Mouse (Mus musculus) embryonic facial prominence, embryonic 13.5 days (tissue): ENCODE measurements at regions not wholly inside any gene's neighbourhood (a gene's known extent, or its start where the extent isn't known, plus 50 kb on each side); places are given as distances from the start of the nearest gene placed in this dataset.

Experiments
- ATAC-seq: fragments of 200-750 bp; cut with Nextera tagmentation; 2 replicates; pipeline ENCODE4 v1.8.0; 2017; ENCODE audit warnings: low read depth; ENCODE audit not compliant: insufficient number of reproducible peaks, insufficient read depth, low FRiP score, low TSS enrichment
- H3K27ac ChIP-seq: fragments of 300-500 bp; sonication (generic); 2 replicates; pipeline ENCODE4 v1.5.1; 2015; ENCODE audit warnings: moderate library complexity, mild to moderate bottlenecking, inconsistent platforms
- H3K27me3 ChIP-seq: fragments of 300-500 bp; sonication (generic); 2 replicates; pipeline ENCODE4 v1.6.1; 2015; ENCODE audit warnings: mild to moderate bottlenecking, inconsistent platforms
- H3K36me3 ChIP-seq: fragments of 300-500 bp; sonication (generic); 2 replicates; pipeline ENCODE4 v1.6.1; 2015; ENCODE audit warnings: mild to moderate bottlenecking, inconsistent platforms
- H3K4me1 ChIP-seq: fragments of 300-500 bp; sonication (generic); 2 replicates; pipeline ENCODE4 v1.6.1; 2015; ENCODE audit warnings: inconsistent platforms
- H3K4me2 ChIP-seq: fragments of 300-500 bp; sonication (generic); 2 replicates; pipeline ENCODE4 v1.6.1; 2015; ENCODE audit warnings: moderate library complexity, mild to moderate bottlenecking, inconsistent platforms
- H3K4me3 ChIP-seq: fragments of 300-500 bp; sonication (generic); 2 replicates; pipeline ENCODE4 v1.5.1; 2015; ENCODE audit warnings: mild to moderate bottlenecking, inconsistent platforms
- H3K9ac ChIP-seq: fragments of 300-500 bp; sonication (generic); 2 replicates; pipeline ENCODE4 v1.6.1; 2015; ENCODE audit warnings: mild to moderate bottlenecking, inconsistent platforms
- H3K9me3 ChIP-seq: fragments of 300-500 bp; sonication (generic); 2 replicates; pipeline ENCODE4 v1.6.1; 2016; ENCODE audit warnings: inconsistent platforms
- WGBS: fragments of 180-500 bp; shearing (Covaris S2); methylation state at CpG from one replicate; pipeline ENCODE4 v1.1.7; 2015; ENCODE audit warnings: mixed read lengths; 5-methylcytosine and 5-hydroxymethylcytosine counted together

DNA sequence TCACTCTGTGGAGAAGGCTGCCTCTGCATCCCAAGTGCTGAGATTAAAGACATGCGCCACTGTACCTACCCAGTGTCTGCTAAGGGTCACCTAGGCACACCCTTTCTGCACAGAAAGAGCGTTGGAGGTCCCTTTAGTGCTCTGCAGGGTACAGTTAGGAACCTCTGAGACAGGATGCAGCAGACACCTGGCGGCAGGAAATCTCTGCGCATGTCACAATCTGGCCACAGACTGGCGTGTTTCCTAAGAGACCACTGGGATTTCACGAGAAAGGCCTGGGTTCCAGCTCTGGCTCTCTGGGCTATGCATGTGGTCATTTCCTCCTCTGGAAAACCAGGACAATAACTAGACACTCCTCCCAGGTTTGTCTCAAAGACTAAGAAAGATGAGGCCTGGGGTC lies 151.7 kb downstream of the Zfp36l2 start:
- Histone ChIP-seq H3K4me3 (no peak overlapping the region), H3K9ac (no peak overlapping the region), H3K4me1 (peaks cover 47% of the 10 kb centered on the region), H3K27me3 (no peaks in the 10 kb centered on the region), H3K4me2 (no peak overlapping the region), H3K27ac (no peak overlapping the region), H3K9me3 (0 out of 2 replicates have a peak, but pooled peaks cover under 1% of the 10 kb centered on the region), H3K36me3 (no peaks in the 10 kb centered on the region)
- ATAC-seq: no peak
- WGBS: 88% methylated on average over 6 of the region's 6 CpGs

DNA sequence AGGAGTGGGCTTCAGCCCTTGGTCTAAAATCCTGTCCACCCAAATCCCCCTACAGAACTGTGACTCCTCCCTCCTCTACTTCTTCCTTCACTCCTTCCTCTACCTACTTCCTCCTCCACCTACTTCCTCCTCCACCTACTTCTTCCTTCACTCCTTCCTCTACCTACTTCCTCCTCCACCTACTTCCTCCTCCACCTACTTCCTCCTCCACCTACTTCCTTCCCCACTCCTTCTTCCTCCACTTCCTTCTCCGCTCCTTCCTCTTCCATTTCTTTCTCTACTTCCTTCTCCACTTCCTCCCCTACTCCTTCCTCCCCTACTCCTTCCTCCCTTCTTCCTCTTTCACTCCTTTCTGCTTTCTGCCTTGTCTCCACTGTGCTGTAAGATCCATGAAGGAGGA lies 152.9 kb downstream of the Zfp36l2 start:
- Histone ChIP-seq H3K27ac (no peak overlapping the region), H3K4me2 (no peak overlapping the region), H3K27me3 (no peaks in the 10 kb centered on the region), H3K4me3 (no peak overlapping the region), H3K9ac (no peak overlapping the region), H3K4me1 (peaks cover 50% of the 10 kb centered on the region), H3K9me3 (no peaks in the 10 kb centered on the region), H3K36me3 (no peaks in the 10 kb centered on the region)
- no peak for ATAC-seq
- 97% methylated on average over 1 of the region's 1 CpGs for WGBS

DNA sequence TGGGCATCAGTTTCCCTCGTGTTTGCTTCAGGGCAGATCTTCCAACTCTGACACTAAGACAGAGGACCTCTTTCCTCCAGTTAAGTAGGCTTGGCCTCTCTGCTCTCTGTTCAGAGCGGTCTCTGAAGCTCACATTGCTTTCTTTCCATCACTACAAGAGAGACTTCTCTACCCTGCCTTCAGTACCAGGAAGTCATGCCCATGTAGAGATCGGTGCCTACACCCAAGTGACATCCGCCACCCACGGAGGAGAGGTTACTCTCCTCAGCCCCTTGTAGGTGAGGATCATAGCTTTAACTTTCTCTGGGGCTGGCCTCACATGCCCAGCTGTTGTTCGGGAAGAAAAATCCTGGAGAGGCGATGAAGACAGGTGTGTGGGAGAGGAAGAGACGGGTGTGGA lies 155.3 kb downstream of the Zfp36l2 start:
- Histone ChIP-seq H3K4me2 (no peak overlapping the region), H3K9ac (no peak overlapping the region), H3K4me3 (no peak overlapping the region), H3K36me3 (no peaks in the 10 kb centered on the region), H3K9me3 (no peaks in the 10 kb centered on the region), H3K27ac (peak overlapping the region; percentile 81; the same call in 1 of the 2 replicates), H3K27me3 (no peaks in the 10 kb centered on the region), H3K4me1 (peaks cover 51% of the 10 kb centered on the region)
- 85% methylated on average over 8 of the region's 8 CpGs for WGBS
- ATAC-seq: no peak

DNA sequence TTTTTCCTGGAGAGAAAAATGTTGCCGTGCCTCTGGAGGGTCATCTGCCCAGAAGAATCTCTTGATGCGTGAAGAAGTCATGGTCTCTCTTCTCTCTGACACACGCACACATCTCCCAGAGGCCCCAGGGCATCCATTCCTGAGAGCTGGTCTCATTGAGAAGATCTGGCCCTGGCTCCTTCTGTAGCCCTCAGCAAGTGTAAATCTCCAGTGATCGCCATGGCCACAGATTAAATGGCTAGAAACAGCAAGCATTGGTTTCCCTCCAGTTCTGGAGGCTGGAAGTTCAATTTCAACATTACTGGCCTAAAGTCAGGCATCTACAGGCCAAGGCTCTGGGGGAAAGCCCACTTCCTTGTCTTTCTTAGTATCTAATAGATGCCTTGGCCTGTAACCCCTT lies 155.9 kb downstream of the Zfp36l2 start:
- Histone ChIP-seq H3K9me3 (no peaks in the 10 kb centered on the region), H3K27ac (peak overlapping the region; percentile 81), H3K9ac (no peak overlapping the region), H3K27me3 (no peaks in the 10 kb centered on the region), H3K4me2 (no peak overlapping the region), H3K36me3 (no peaks in the 10 kb centered on the region), H3K4me3 (no peak overlapping the region), H3K4me1 (peaks cover 51% of the 10 kb centered on the region)
- no peak for ATAC-seq
- 44% methylated on average over 4 of the region's 4 CpGs for WGBS

DNA sequence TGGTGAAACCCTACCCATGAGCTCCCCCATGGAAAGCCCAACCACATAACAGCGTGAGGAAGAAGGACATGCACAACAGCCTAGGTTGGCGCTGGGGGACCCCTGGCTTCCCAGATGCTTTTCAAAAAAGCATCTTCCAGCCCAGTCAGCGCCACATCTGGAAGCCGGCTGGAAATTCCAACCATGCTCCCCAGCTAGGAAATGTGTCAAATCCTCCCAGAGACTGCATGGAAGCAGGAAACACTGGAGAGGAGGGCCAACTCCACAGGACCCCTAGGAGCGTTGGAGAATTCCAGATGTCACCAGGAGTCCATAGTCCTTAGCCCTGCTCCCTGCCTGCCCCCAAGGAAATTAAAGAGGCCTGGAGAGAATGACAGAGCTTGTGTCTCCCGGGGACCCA lies 156.4 kb downstream of the Zfp36l2 start:
- Histone ChIP-seq H3K27ac (peak overlapping the region; percentile 81), H3K4me3 (no peak overlapping the region), H3K4me2 (no peak overlapping the region), H3K27me3 (no peaks in the 10 kb centered on the region), H3K9me3 (no peaks in the 10 kb centered on the region), H3K9ac (no peak overlapping the region), H3K36me3 (no peaks in the 10 kb centered on the region), H3K4me1 (peaks cover 53% of the 10 kb centered on the region)
- ATAC-seq: no peak
- WGBS: 28% methylated on average over 6 of the region's 6 CpGs

DNA sequence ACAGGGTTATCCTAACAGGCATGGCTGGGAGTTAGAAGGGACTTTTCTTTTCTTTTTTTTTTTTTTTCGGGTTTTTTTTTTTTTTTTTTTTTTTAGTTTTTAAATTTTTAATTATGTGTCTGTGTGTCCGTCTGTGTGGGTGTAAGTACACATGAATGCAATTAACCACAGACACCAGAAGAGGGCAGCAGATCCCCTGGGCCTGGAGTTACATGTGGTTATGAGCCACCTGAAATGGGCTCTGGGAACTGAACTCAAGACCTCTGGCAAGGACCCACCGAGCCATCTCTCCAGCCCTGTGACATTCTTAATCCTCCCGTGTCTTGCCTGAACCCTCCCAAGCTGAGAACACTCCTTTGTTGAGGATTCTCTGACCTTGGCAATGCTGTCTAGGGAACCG lies 157.0 kb downstream of the Zfp36l2 start:
- Histone ChIP-seq H3K4me2 (no peak overlapping the region), H3K9me3 (no peaks in the 10 kb centered on the region), H3K36me3 (no peaks in the 10 kb centered on the region), H3K27me3 (no peaks in the 10 kb centered on the region), H3K9ac (no peak overlapping the region), H3K27ac (peak overlapping the region; percentile 81), H3K4me1 (peaks cover 59% of the 10 kb centered on the region), H3K4me3 (no peak overlapping the region)
- 80% methylated on average over 5 of the region's 5 CpGs for WGBS
- ATAC-seq: no peak

DNA sequence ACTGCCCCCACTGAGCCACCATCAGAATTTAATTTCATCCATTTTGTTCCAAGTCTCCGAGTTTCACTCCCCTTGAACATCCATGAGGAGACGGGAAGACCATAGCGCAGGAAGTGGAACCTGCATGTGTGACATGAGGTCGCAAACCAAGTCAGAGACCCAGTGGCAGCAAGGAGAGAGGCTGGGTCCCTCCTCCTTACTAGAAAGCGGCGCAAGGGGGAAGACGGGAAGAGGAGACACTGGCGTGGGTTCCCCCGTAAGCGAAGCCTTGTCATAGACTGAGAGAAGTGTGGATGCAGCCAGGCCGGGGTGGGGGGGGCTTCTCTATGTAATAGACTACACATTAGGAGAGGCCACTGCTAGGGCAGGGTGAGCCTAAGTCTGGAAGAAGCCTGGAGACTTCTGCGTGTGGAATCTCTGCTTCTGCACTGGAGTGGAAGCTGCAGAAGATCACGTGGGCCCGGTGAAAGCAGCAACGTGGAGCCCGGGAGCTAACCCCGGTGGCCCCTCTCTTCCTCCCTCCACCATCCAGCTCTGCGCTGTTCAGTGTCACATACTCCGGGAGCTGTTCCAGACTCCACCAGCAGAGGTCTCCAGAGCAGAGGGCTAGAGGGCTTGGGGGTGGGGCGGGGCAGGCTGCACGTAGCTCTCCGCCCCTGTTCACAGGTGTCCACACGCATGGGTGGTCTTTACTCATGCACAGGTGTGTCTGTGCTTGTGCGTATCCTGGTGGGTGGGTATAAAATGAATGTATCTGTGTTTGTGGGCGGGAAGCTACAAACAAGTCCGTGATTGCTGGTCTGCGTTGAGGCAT lies 159.4 kb downstream of the Zfp36l2 start:
- Histone ChIP-seq H3K9ac (peak overlapping the region; percentile 61; the same call in 1 of the 2 replicates), H3K27ac (peak overlapping the region; percentile 64), H3K27me3 (no peaks in the 10 kb centered on the region), H3K36me3 (no peaks in the 10 kb centered on the region), H3K4me1 (peaks cover 57% of the 10 kb centered on the region), H3K4me3 (peak overlapping the region; percentile 16), H3K4me2 (peak overlapping the region; percentile 51), H3K9me3 (no peaks in the 10 kb centered on the region; the same call in 1 of the 2 replicates)
- 25% methylated on average over 27 of the region's 27 CpGs for WGBS
- ATAC-seq: peak; percentile 52

DNA sequence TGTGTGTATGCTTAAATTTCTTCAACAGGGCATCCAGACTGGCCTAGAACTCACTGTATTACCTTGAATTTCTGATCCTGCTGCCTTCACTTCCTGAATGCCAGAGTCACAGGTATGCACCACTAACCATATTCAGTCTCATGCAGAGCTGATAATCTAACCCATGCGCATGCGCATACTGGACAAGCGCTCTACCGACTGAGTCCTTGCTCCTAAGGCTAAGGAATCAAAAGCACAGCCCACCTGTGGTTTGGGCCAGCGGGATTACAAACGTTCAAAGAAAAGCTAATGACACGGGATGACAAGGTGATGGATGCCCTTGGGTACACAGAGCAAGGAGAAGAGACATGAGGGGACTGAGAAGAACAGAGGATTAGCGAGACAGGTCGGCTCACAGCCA lies 160.5 kb downstream of the Zfp36l2 start:
- Histone ChIP-seq H3K4me1 (peaks cover 50% of the 10 kb centered on the region), H3K27ac (0 out of 2 replicates have a peak overlapping the region, but pooled peaks have one; percentile 33)

DNA sequence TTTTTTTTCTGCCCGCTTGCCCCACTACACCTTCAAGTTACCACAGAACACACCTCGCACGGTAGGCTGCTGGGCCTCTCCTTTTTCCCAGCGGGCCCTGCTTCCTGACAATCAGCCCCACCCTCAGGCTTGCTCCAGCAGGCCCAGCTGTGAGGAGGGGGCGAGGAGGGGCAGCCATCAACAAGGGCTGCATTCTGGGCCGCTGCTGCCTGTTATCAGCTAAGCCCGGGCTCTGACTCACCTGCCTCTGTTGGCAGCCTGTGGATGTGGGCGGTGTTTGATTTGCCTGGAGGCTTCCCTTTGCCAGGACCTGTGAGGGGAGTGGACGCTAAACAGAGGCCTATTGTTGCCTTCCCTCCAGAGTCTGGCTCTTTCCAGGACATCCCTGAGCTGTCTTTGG lies 161.6 kb downstream of the Zfp36l2 start:
- Histone ChIP-seq H3K4me2 (no peak overlapping the region), H3K4me1 (peaks cover 38% of the 10 kb centered on the region), H3K27ac (peak overlapping the region; percentile 53), H3K36me3 (no peaks in the 10 kb centered on the region), H3K27me3 (no peaks in the 10 kb centered on the region), H3K4me3 (no peak overlapping the region), H3K9me3 (no peaks in the 10 kb centered on the region; the same call in 1 of the 2 replicates), H3K9ac (peak overlapping the region; percentile 46; the same call in 1 of the 2 replicates)
- 20% methylated on average over 8 of the region's 9 CpGs for WGBS
- peak; percentile 77 for ATAC-seq

More for the DNA sequence above, 160.5 kb downstream of the Zfp36l2 start:
- ATAC-seq: no peak
- Histone ChIP-seq H3K4me2 (no peak overlapping the region), H3K36me3 (no peaks in the 10 kb centered on the region), H3K9ac (no peak overlapping the region), H3K9me3 (no peaks in the 10 kb centered on the region; the same call in 1 of the 2 replicates), H3K27me3 (no peaks in the 10 kb centered on the region), H3K4me3 (no peak overlapping the region)
- 68% methylated on average over 9 of the region's 9 CpGs for WGBS

DNA sequence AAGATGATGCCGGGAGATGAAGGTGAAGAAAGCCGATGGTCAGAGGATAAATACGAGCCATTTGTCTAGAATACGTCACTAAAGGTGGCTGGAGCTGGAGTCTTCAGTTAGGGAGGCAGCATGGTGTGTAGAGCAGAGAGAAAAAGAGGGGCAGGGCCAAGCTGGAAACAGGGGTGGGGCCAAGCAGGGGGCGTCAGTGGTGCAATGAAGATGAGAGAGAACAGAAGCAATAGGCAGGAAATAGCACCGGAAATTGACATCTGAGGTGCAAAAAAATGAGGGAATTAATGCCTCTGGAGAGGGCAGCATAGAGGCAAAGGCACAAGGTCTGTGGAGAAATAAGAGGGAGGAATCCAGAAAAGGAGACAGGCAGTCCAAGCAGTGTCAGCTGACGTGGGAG lies 165.4 kb downstream of the Zfp36l2 start:
- Histone ChIP-seq H3K4me3 (no peak overlapping the region), H3K4me2 (no peak overlapping the region), H3K4me1 (peaks cover 16% of the 10 kb centered on the region), H3K9me3 (no peaks in the 10 kb centered on the region; the same call in 1 of the 2 replicates), H3K27ac (no peak overlapping the region), H3K36me3 (no peaks in the 10 kb centered on the region), H3K9ac (no peak overlapping the region), H3K27me3 (no peaks in the 10 kb centered on the region)
- ATAC-seq: no peak
- 87% methylated on average over 7 of the region's 7 CpGs for WGBS

DNA sequence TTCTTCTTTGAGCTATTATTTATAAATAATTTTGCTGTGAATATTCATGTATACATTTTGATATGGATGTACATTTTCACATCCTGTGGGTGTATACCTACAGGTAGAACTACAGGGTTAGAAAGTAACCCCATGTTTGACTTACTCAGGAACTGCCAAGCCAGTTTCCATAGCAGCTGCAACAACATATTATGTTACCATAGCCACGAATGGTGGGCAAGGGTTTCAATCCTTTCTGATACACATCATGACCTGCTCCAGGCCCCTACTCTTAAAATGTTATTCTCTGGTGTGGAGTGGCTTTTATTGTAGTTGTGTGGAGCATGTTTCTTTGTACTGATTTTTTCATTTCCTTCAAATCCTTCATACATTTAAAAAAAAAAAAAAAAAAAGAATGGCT lies 168.9 kb downstream of the Zfp36l2 start:
- Histone ChIP-seq H3K4me2 (no peak overlapping the region), H3K27me3 (no peaks in the 10 kb centered on the region), H3K4me3 (no peak overlapping the region), H3K27ac (no peak overlapping the region), H3K4me1 (no peaks in the 10 kb centered on the region), H3K9ac (no peak overlapping the region), H3K36me3 (no peaks in the 10 kb centered on the region), H3K9me3 (no peaks in the 10 kb centered on the region)
- 30% methylated on average over 1 of the region's 1 CpGs for WGBS
- no peak for ATAC-seq

DNA sequence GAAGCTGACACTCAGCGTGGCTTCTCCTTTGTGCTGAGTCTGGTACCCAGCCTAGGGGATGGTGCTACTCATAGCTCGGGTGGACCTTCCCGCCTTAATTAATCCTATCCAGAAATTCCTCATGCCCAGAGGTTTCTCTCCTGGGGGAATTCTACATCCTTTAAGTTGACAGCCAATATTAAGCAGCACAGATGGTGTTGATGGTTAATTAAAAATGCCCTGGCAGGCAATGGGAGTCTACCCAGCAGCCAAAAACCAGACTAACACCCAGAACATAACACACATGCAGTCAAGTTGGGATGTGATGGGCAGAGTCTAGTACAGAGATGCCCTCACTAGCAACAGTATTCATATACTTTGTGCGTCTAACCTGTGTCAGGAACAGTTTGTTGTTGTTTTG lies 169.9 kb downstream of the Zfp36l2 start:
- no peak overlapping the region for H3K27ac ChIP-seq
- no peak for ATAC-seq
- H3K9me3 ChIP-seq: no peaks in the 10 kb centered on the region

More for the DNA sequence above, 169.9 kb downstream of the Zfp36l2 start:
- no peaks in the 10 kb centered on the region for H3K27me3 ChIP-seq
- no peak overlapping the region for H3K4me3 ChIP-seq
- H3K4me2 ChIP-seq: no peak overlapping the region
- H3K36me3 ChIP-seq: no peaks in the 10 kb centered on the region
- H3K9ac ChIP-seq: no peak overlapping the region
- H3K4me1 ChIP-seq: no peaks in the 10 kb centered on the region
- 76% methylated on average over 4 of the region's 4 CpGs for WGBS
